Mouse (Mus musculus) thymus, adult 18-20 months (tissue): ENCODE measurements around the gene Edil3.

Experiments
- DNase-seq, 2 experiments: peaks; one replicate each; pipeline ENCODE4 v3.0.0; 2022; ENCODE audit warnings: mixed read lengths in 2 of 2

Gene Edil3

GRCm38 (mm10) chr13:89286696-89287305, 465.5 kb downstream of the Edil3 start:
- DNase-seq = no peak

GRCm38 (mm10) chr13:89288201-89288600, 466.9 kb downstream of the Edil3 start:
- DNase-seq = no peak

- no peak for DNase-seq
These were observed 499.9 kb downstream of the Edil3 start for GRCm38 (mm10) chr13:89321155-89321554.

- DNase-seq = no peak
These were observed 503.0 kb downstream of the Edil3 start for GRCm38 (mm10) chr13:89324282-89324681.

- no peak for DNase-seq
These were observed 513.2 kb downstream of the Edil3 start for GRCm38 (mm10) chr13:89334494-89334893.

- DNase-seq = no peak
These were observed 514.8 kb downstream of the Edil3 start for GRCm38 (mm10) chr13:89335908-89336579.

- no peak for DNase-seq
These were observed 517.8 kb downstream of the Edil3 start for GRCm38 (mm10) chr13:89339055-89339454.

GRCm38 (mm10) chr13:89339776-89340175, 518.5 kb downstream of the Edil3 start:
- no peak for DNase-seq

GRCm38 (mm10) chr13:89355234-89355633, 534.0 kb downstream of the Edil3 start:
- DNase-seq = no peak

GRCm38 (mm10) chr13:89358407-89358806, 537.1 kb downstream of the Edil3 start:
- DNase-seq = no peak

GRCm38 (mm10) chr13:89362274-89362673, 541.0 kb downstream of the Edil3 start:
- DNase-seq = no peak

GRCm38 (mm10) chr13:89371253-89371652, 550.0 kb downstream of the Edil3 start:
- DNase-seq = no peak

GRCm38 (mm10) chr13:89371656-89372240, 550.5 kb downstream of the Edil3 start:
- DNase-seq = no peak
